Mouse (Mus musculus) hematopoietic stem cell, adult 5-6 weeks (primary cell): Measurements from ENCODE around the gene Col6a6. TPM values are rescaled to one million over a fixed set of nuclear protein-coding genes. Genes with fewer than 3 reads are reported as not detected.

Experiments used
- ATAC-seq, 2 experiments: fragments of 125-278 bp in 1 of 2; replicated peaks in 1 of 2; 2 replicates each; pipeline ENCODE4 v1.8.0; 2016 to 2017; ENCODE audit warnings: inconsistent platforms in 2 of 2, mild to moderate bottlenecking in 2 of 2, moderate number of reproducible peaks in 2 of 2, low read depth in 1 of 2, moderate TSS enrichment in 1 of 2; ENCODE audit not compliant: low FRiP score in 2 of 2, poor library complexity in 2 of 2, severe bottlenecking in 2 of 2, insufficient read depth in 1 of 2, low TSS enrichment in 1 of 2
- total RNA-seq: library from RNA; stranded (forward); fragments of 172-1452, 232-1000 nt; gene quantifications from 2 replicates; pipeline ENCODE4 v1.2.3, GENCODE M21; 2017

The Col6a6 gene
- total RNA-seq, 1 experiment from 2014 or later = not detected

GRCm38 (mm10) chr9:105701966-105702365 is 126.0 kb downstream of the Col6a6 start:
- no peak for ATAC-seq

GRCm38 (mm10) chr9:105700702-105701101 is 127.3 kb downstream of the Col6a6 start:
- no peak for ATAC-seq

GRCm38 (mm10) chr9:105697764-105698396 is 130.1 kb downstream of the Col6a6 start:
- no peak for ATAC-seq

GRCm38 (mm10) chr9:105696818-105697564 is 131.0 kb downstream of the Col6a6 start:
- no peak for ATAC-seq

GRCm38 (mm10) chr9:105693854-105694253 is 134.1 kb downstream of the Col6a6 start:
- ATAC-seq = 0 out of 4 replicates have a peak, but pooled peaks of 1 of the 2 experiments have one; percentile 37

- ATAC-seq = no peak
These were observed 134.9 kb downstream of the Col6a6 start for GRCm38 (mm10) chr9:105693056-105693455.

- ATAC-seq = no peak
These were observed 135.5 kb downstream of the Col6a6 start for GRCm38 (mm10) chr9:105692472-105692871.

- ATAC-seq = no peak
These were observed 138.5 kb downstream of the Col6a6 start for GRCm38 (mm10) chr9:105689485-105689884.

GRCm38 (mm10) chr9:105684549-105685165 is 143.3 kb downstream of the Col6a6 start:
- no peak for ATAC-seq

- no peak for ATAC-seq
These were observed 146.6 kb downstream of the Col6a6 start for GRCm38 (mm10) chr9:105681386-105681785.

- no peak for ATAC-seq
These were observed 152.0 kb downstream of the Col6a6 start for GRCm38 (mm10) chr9:105675941-105676340.

GRCm38 (mm10) chr9:105672032-105672431 is 155.9 kb downstream of the Col6a6 start:
- no peak for ATAC-seq

GRCm38 (mm10) chr9:105670916-105671315 is 157.0 kb downstream of the Col6a6 start:
- ATAC-seq = no peak

- ATAC-seq = no peak
These were observed 162.7 kb downstream of the Col6a6 start for GRCm38 (mm10) chr9:105665269-105665668.

GRCm38 (mm10) chr9:105659877-105660276 is 168.1 kb downstream of the Col6a6 start:
- ATAC-seq = no peak

- ATAC-seq = no peak
These were observed 169.7 kb downstream of the Col6a6 start for GRCm38 (mm10) chr9:105658216-105658615.

- no peak for ATAC-seq
These were observed 171.8 kb downstream of the Col6a6 start for GRCm38 (mm10) chr9:105656189-105656588.
